Mouse (Mus musculus) CH12.LX (cell line): ENCODE results near the gene Nono.
A peak's percentile ranks its signal among the peaks of the same experiment; 100 is the strongest.

Experiments used
- BHLHE40 ChIP-seq: IDR thresholded peaks from 2 replicates; pipeline ENCODE4 v1.6.1; 2011; ENCODE audit warnings: mild to moderate bottlenecking, low read depth, low read length, improper control_type of control experiment
- CTCF ChIP-seq, 2 experiments: IDR thresholded peaks in 1 of 2; conservative IDR thresholded peaks in 1 of 2; 2 replicates each; pipeline ENCODE4 v1.5.1; 2011 to 2012; ENCODE audit warnings: low read depth in 2 of 2, low read length in 2 of 2, improper control_type of control experiment in 1 of 2, inconsistent platforms in 1 of 2, mild to moderate bottlenecking in 1 of 2, moderate library complexity in 1 of 2
- MEF2A ChIP-seq: IDR thresholded peaks from 2 replicates; pipeline ENCODE4 v1.6.1; 2014; ENCODE audit warnings: low read depth, mild to moderate bottlenecking, inconsistent platforms, low read length, improper control_type of control experiment, borderline replicate concordance
- POLR2A ChIP-seq: IDR thresholded peaks from 2 replicates; pipeline ENCODE4 v1.6.1; 2011; ENCODE audit warnings: low read depth, mild to moderate bottlenecking, improper control_type of control experiment, low read length
- ZKSCAN1 ChIP-seq: IDR thresholded peaks from 2 replicates; pipeline ENCODE4 v1.6.1; 2012; ENCODE audit warnings: low read depth, inconsistent platforms, low read length, improper control_type of control experiment, borderline replicate concordance
- ZNF384 ChIP-seq: IDR thresholded peaks from 2 replicates; pipeline ENCODE4 v1.6.1; 2012; ENCODE audit warnings: low read depth, low read length, improper control_type of control experiment, inconsistent platforms

DNA sequence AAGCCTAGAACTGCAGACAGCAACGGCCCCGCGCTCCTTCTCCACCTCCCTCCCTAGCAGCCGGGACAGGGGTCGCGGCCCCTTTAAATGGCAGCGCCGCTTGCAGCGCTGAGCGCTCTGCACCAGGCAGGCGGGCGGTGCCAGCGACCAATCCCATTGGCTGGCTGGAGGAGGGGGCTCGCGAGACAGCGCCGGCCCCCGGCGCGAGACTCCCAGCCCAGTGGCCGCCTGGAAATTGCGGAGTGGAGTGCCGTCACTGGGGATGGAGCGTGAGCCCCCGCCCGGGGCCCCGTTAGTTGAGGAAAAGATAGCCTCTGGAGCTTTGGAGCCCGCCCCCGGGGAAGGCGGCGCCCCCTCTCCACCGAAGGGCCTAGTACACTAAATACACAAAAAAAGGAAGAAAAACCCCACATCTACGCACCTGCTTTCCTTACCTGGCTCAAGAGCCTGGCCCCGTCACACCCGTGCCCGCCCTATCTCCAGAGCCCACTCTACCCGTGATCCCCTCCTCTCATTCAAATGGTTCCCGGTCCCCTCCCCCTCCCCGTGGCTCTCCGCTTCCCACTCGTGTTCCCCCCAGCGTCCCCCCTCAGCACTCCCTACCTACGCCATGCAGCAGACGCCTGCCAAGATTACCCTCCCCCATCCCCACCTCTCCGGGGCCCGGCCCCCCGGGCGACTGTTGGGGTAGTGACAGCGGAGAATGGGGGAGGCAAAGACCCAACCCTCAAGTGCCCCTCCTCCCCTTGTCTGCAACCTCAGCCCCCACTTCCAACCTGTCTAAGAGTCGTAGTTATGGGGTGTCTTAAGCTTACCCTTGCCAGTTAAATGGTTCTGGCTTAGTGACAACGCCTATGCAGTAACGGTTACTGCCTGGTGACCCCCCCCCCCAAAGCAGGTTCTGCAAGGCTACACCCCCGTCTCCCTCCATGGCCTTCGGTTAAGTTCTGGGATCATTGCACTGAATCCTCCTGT is 9.1 kb upstream of the Nono start:
- TF ChIP-seq BHLHE40 (no peak), CTCF (conservative IDR thresholded peaks at IDR 0.05 in 1 of 2, IDR thresholded peaks at IDR 0.05 in 1 of 2; ENCODE audit: low read depth in 2 of 2, low read length in 2 of 2) (no peak), POLR2A (peak; percentile 64), ZKSCAN1 (no peak), MEF2A (no peak), ZNF384 (no peak)
